Mouse (Mus musculus) hematopoietic stem cell, adult 5-6 weeks (primary cell): ENCODE measurements at regions not wholly inside any gene's neighbourhood (a gene's known extent, or its start where the extent isn't known, plus 50 kb on each side); places are given as distances from the start of the nearest gene placed in this dataset.
"Not testable (repeated sequence)": the region's sequence is repeated elsewhere in the genome, so short reads cannot be mapped to it uniquely, and the experiment has no call there.

Source experiments
- ATAC-seq, 2 experiments: fragments of 125-278 bp in 1 of 2; replicated peaks in 1 of 2; 2 replicates each; pipeline ENCODE4 v1.8.0; 2016 to 2017; ENCODE audit warnings: inconsistent platforms in 2 of 2, mild to moderate bottlenecking in 2 of 2, moderate number of reproducible peaks in 2 of 2, low read depth in 1 of 2, moderate TSS enrichment in 1 of 2; ENCODE audit not compliant: low FRiP score in 2 of 2, poor library complexity in 2 of 2, severe bottlenecking in 2 of 2, insufficient read depth in 1 of 2, low TSS enrichment in 1 of 2

DNA sequence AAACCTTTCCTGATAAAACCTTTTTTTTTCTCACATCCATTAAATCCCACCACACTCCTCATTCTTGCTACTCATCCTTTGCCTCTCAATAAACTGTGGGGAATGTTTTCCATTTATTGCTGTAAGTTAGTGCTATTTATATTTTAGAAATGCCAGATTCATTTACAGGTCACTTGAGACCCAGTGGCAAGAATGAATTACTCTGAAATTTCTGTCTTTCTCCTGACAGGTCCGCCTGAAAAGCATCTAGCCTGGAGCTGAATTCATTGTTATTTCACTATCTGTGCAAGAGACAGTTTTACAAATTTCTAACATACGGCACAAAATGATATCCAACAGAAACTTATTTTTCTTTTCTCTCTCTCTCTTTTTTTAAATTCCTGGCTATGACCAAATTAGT, 570.6 kb upstream of the Akr1e1 start:
- ATAC-seq = no peak

DNA sequence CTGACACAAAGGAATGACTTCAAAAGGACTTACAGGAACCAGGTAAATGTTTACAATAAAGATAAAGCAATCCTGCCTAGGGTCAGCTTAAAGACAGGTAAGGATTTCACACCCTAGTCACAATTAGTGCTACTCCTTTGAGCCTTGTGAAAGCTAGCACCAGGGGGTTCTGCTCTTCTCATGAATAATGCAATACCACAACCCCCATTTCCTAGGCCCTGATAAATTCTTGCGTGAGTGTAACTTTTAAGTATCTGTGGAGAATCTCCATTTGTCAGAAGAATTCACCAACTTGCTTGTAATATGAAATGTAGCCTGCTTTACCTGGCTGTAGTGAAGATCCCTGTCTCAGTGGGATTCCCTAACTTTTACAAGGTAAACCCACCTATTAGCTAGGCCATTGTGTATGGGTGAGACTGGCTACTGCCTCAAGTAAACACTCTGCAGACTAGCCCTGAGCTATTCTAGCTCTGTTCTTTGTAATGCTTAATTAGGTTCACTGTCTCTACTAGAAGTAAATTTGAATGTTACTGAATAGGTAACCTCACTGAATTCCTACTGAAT, 576.3 kb upstream of the Akr1e1 start:
- ATAC-seq = not testable (repeated sequence)

DNA sequence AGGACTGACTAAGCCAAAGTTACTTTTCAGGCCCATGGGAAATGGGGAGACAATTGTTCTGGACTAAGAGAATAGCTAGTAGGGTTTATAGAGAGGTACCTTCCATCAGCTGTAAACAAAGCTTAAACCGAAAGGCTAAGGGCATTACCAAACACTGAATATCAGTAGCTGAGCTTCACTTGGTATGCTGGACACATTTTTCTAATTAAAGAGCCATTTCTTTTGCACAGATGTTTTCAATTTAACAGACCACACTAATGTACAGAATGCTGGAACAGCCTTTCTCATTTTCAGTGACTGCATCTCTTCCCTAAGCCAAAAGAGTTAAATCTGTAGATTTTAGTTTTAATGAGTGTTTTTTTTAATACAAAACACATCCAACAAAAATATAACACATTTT, 593.8 kb upstream of the Akr1e1 start:
- no peak for ATAC-seq

DNA sequence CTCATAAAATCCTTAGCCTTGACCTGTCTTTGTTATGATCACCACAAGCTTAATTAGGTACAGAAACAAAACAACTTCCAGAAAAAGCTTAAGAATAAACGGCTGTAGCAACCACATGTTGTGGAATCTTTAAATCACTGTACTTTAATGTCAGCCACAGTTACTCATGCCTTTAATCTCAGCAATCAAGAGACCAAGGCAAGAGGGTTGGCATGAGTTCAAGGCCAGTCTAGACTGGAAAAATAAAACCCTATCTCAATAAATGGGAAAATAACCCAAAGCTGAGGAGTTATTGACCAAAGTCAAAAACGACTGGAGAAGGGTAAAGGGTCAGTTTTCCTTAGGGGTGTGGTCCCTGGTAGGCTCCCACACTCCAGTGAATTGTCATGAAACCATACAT, 595.2 kb upstream of the Akr1e1 start:
- ATAC-seq = no peak

DNA sequence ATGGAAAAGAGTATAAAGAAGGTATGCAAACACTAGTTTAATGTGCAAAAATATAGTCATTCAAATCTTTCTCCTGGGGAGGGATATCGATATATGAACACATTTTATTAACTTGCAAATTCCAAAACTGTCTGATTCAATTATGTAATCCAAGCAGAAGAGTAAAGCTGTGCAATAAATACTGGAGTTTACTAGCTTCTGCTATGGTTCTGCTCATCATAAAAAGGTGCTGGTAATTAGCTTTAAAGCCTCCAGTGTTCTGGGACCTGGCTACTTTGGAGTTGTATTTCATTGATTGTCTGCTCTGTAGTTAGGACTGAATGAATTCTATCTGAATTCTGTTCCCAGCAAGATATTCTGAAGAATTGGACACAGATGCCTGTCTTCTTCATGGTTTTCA, 602.7 kb upstream of the Akr1e1 start:
- no peak for ATAC-seq

DNA sequence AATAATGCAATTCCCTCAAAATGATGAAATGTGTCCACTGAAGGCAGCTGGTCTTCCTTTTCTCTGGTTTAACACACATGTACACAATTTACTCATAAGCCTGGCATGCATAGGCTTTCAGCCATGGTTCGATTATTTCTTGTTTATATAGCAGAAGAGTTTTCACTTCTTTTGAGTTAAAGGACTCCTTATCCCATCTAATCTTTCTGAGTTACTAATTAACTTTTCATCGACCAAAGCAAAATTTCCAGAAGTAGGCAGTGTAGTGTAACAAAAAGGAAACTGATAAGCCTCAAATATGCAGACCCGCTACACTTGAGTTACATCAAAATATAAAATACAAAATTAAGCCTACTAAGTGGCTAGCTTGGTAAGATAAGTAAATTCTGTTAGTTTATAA, 620.5 kb upstream of the Akr1e1 start:
- no peak for ATAC-seq

DNA sequence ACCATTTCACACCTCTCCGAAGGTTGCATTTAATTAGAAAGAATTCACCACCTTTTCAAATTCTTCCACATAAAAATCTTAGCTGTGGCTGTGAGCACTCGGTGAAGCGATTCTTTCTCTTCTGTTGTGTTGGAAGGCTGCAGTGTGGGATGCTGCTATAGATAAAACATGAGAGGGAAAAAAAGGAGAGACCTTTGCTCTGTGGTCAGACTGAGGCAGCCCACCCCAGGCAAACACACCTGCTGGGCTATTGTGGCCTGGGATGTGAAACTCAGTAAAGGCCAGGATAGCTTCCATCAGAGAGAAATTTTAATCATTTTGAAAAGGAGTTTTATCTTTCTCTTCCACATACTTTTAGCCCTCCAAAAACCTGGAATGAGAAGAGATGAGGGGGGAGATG, 625.3 kb upstream of the Akr1e1 start:
- ATAC-seq = no peak

DNA sequence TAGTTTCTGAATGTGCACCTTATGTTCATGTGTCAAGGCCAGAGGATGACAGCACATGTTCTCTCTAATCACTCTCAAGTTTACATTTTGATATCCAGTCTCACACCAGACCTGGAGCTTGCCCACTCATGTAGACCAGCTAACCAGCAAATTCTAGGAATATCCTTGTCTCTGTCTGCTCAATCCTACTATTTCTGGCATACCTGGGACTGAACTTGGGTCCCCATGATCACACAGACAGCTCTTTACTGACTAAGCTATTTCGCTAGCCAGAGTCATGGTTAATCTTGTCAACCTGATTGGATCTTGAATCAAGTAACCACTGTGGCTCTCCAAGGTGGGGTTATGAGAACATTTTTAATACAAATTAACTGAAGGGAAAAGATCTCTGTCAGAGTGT, 625.9 kb upstream of the Klf6 start:
- ATAC-seq = no peak

DNA sequence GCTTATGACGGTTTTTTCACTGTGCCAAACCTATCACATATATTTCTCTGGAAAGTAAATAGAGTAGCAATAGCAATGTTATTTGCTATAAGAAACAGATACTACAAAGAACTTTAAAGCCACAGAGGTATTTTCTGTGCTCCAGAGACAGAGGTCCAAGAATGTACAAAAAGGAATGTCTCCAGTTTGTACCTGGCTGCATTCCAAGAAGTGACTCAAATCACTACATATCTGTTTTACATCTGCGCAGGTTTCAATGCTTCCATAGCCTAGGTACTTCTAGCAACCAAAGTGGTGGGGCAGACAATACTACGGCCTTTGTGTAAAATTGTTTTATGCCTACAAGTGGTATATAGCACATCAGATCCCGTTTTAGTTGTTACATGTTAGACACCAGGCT, 620.7 kb upstream of the Klf6 start:
- no peak for ATAC-seq

DNA sequence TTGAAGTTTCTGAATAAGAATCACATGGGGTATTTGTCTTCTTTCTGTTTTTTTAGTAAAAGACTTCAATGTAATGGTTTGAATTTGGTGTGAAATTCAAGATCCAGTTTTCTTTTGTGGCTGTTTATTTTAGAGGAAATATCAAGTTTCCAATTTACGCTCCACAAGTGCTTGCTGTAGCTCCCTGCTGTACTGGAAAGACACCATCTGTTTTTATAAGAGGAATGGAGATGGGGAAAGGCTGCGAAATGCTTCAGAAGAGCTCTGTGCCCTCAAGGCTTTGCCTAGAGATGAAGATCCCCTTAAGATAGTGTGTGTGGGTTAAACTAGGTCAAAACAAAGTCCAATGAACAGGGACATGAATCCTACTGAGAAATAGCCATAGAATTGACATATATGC, 618.5 kb upstream of the Klf6 start:
- no peak for ATAC-seq

DNA sequence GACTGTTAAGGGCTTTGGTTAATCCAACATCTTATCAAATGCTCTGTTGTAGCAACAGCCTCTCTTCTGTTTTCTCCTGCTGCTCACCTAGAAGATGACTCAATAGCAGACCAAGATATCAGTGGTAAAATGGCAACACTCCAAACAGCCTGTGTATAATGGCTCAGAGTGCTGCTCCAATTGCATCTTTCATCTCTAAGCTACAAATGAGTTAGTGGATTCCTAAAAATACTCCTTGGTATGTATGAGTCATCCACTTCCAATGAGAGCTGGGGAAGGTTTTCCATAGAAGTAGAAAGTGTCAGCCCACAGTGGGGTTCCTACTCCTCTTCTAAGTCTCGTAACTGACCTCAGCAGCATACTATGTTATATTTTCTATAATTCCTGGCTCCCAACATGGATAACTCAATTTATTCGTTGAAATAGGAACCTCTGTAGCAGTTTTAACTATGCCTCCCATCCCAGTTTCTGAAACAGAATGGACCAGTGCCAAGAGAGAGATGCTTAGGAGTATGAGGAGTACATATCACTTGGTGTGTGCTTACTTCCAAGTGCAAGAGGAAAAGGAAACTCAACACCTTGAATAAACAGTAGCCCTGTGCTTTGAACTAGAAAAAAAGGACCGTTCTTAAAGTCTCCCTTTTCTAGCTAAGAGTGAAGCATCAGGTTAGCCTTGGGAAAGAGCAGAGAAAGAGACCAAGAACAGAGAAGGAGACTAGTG, 612.5 kb upstream of the Klf6 start:
- no peak for ATAC-seq

DNA sequence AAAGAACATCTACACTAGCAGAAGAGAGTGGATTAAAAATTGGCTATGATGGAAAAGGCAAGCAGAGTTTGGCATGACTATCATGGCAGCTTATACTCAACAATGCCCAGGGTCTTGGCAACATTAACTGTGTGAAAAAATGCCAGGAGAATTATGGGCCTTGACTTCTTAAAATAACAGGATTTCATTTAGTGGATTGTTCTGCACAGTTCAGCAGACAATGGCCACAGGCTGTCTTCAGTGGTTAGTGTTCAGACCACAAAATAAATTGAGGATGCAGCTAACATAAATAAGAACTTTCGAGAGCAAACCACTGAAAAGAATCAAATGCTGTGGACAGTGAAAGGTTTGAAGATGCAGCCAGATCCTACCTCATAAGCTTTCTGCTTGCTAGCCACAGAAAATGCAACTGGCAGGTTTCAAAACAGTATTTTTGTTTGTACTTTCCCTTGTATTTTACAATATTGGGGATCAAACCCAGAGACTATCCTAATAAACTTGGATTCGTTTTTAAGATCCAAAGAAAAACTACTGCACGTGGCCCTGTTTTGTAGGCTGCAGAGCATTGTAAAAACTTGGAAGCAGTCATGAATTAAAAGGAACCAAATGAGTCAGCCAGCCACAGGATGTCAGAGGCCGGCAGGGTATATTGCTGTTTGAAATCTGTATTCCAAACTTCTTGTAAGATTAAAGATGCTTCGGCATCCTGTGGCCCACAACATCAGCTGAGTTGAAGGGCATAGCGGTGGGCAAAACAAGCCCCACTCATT, 603.2 kb upstream of the Klf6 start:
- ATAC-seq = no peak

DNA sequence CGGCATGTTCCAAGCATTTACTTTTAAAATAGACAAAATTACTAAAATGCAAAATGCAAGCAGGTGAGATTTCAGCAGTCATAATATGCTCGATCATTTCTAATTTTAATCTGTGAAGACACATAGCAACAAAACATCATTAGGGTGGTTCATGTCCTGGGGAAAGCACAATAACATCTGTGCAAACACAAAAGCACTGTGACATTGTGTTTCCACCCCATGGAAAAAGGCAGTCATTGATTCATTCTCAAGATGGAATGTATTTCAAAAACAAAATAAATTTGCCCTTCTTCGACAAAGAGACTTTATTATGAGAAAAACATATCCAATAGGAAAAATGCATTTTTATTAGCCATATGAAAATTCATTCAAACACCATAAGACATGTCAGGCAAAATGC, 601.5 kb upstream of the Klf6 start:
- no peak for ATAC-seq

DNA sequence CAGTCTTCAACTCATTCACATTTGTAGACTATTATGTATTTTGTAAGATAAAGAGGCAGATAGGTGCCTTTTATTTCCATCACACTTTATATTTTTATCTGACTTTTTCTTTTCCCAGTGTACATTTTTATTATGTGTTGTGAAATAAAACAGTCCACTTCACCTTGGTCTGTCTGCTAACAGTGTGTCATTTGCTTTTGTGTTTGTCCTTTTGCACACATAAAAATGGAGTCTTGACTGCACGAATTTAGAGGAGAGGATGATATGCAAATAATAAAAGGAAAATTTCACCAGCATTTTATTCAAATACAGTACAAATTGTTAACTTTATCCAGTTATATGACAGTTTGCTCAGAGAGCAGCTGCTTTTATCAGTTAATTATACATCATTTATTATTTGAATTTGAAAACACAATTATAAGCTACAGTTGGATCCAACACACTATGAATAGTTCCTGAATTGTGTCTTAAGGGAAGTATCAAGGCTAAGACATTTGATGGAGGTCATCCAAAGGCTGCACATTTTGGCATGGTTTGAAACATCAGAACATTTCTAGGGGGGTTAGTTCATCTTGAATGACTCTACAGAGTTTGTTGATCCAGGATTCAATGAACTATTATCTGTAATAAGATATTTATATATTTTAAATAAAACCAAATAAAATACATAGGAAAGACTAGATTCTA, 588.6 kb upstream of the Klf6 start:
- ATAC-seq = no peak

DNA sequence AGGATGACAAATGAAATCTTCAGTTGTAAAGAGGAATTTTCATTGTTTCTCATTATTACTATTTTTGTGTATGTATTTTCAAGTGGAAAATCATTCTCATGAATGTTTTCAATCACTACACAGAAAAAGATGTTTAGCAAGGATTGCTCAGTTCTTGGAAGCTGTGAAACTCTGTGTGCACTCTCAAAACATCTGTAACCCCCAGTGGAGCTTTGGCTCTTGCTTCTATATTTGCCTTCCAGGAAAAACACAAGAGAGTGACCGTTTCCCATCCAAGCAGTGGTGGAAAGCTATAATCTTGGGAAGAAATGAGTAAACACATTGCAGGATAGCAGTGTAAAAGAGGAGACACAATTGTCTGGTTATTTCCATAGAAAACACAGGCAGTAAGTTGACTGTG, 584.7 kb upstream of the Klf6 start:
- no peak for ATAC-seq

DNA sequence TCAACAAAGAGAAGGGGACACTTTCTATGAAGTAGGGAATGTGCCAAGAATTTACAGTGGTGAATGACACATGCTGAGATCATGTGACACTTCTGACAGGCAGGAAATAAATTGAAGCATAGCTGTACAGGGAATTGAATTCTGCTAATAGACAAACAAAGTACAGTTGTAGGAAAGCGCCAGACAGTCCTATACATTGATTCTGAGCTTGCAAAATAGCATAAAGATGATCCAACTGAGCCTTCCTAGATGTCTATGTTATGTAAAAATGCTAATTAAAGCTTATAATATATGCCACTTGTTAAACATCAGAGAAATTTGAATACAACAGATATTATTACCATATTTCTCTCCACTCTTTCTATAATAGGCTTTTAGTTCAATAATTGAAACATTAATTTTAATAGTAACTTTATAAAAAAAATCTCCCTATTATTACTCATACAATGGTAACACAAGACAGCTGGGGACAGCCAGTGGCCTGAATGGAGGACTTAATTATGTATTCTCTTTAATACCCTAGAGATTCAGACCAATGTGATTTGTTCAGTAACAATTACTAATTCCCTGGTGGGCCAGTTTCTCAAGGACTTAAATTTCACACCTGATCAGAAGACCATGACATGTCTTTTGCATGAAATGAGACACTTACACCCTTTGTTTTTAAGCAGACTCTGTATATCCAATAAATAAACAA, 571.4 kb upstream of the Klf6 start:
- ATAC-seq = no peak

DNA sequence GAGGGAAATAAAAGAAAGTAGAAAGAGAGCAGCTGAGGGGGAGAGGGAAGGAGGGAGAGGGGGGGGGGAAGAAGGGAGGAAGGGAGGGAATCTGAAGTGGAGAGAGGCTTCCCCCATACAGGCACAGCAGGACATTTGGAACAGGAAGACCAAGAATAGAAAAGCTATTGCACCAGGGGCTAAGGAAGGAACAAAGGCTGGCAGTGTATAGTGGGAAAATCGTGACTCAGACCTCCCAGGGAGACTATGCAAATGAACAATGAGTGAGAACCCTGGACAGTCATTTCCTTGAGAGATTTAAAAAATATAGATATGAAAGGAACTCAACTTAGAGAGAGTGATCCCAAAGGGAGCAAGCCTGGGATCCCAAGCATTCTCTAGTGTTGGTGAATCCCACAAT, 559.1 kb upstream of the Klf6 start:
- ATAC-seq = no peak

DNA sequence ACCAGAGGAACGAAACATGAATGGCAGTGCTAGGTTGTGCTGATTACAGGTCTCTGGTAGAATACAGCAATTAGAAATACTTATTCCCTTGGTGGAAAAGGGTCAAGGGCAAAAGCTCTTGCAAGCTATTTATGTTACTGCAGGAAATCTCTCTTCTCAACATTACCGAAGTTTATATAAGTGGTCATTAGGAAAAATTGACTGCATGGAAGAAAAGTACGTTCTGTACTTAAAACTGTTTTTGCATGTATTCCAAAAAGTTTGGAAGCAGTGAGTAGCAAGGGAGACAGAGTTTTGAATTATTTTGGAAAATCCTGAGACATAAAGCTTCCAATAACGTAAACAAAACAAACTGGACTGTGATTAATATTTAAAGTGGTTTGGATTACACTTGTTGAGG, 554.6 kb upstream of the Klf6 start:
- ATAC-seq = no peak
